Mouse (Mus musculus) midbrain, embryonic 11.5 days (tissue): ENCODE measurements at regions not wholly inside any gene's neighbourhood (a gene's known extent, or its start where the extent isn't known, plus 50 kb on each side); places are given as distances from the start of the nearest gene placed in this dataset.

ENCODE experiments used
- ATAC-seq: fragments of 200-750 bp; cut with Nextera tagmentation; 2 replicates; pipeline ENCODE4 v1.8.0; 2017; ENCODE audit warnings: moderate TSS enrichment, moderate library complexity; ENCODE audit not compliant: low FRiP score
- DNase-seq: peaks from one replicate; pipeline ENCODE4 v3.0.0; 2015; ENCODE audit warnings: low spot score; ENCODE audit errors: missing footprints
- H3K27ac ChIP-seq: fragments of 300-500 bp; sonication (generic); 2 replicates; pipeline ENCODE4 v1.5.1; 2014; ENCODE audit warnings: low read depth, low read length
- H3K27me3 ChIP-seq: fragments of 300-500 bp; sonication (generic); 2 replicates; pipeline ENCODE4 v1.6.1; 2014; ENCODE audit warnings: mild to moderate bottlenecking, low read length, moderate library complexity, mixed read lengths; ENCODE audit not compliant: control insufficient read depth, insufficient read depth
- H3K36me3 ChIP-seq: fragments of 300-500 bp; sonication (generic); 2 replicates; pipeline ENCODE4 v1.6.1; 2014; ENCODE audit warnings: mild to moderate bottlenecking, low read length, moderate library complexity, mixed read lengths; ENCODE audit not compliant: control insufficient read depth, insufficient read depth
- H3K4me1 ChIP-seq: fragments of 300-500 bp; sonication (generic); 2 replicates; pipeline ENCODE4 v1.6.1; 2014; ENCODE audit warnings: low read length; ENCODE audit not compliant: control insufficient read depth, insufficient read depth
- H3K4me2 ChIP-seq: fragments of 300-500 bp; sonication (generic); 2 replicates; pipeline ENCODE4 v1.6.1; 2014; ENCODE audit warnings: mild to moderate bottlenecking, moderate library complexity
- H3K4me3 ChIP-seq: fragments of 300-500 bp; sonication (generic); 2 replicates; pipeline ENCODE4 v1.5.1; 2014; ENCODE audit warnings: low read depth, low read length
- H3K9ac ChIP-seq: fragments of 300-500 bp; sonication (generic); 2 replicates; pipeline ENCODE4 v1.6.1; 2014; ENCODE audit warnings: low read length
- H3K9me3 ChIP-seq: fragments of 300-500 bp; sonication (generic); 2 replicates; pipeline ENCODE4 v1.6.1; 2016; ENCODE audit warnings: low read length; ENCODE audit not compliant: control insufficient read depth
- WGBS: fragments of 180-500 bp; shearing (Covaris S2); extraction: QIAGEN DNeasy Blood & Tissue Kit; methylation state at CpG from one replicate; pipeline ENCODE4 v1.1.7; 2014; 5-methylcytosine and 5-hydroxymethylcytosine counted together

GRCm38 (mm10) chr14:28741418-28741817 is 236.9 kb downstream of the Wnt5a start:
- H3K4me1 ChIP-seq = no peaks in the 10 kb centered on the region
- no peak overlapping the region for H3K27ac ChIP-seq
- no peak for ATAC-seq
- H3K36me3 ChIP-seq = no peaks in the 10 kb centered on the region
- H3K4me3 ChIP-seq = no peak overlapping the region
- no peaks in the 10 kb centered on the region for H3K27me3 ChIP-seq
- H3K9ac ChIP-seq = no peak overlapping the region
- WGBS = 82% methylated on average over 2 of the region's 2 CpGs
- no peak overlapping the region for H3K4me2 ChIP-seq
- no peak for DNase-seq
- H3K9me3 ChIP-seq = no peaks in the 10 kb centered on the region

- Histone ChIP-seq H3K27ac (no peak overlapping the region), H3K27me3 (no peaks in the 10 kb centered on the region), H3K9ac (no peak overlapping the region), H3K4me3 (no peak overlapping the region), H3K36me3 (no peaks in the 10 kb centered on the region), H3K4me1 (no peaks in the 10 kb centered on the region), H3K4me2 (no peak overlapping the region), H3K9me3 (no peaks in the 10 kb centered on the region)
- no peak for DNase-seq
- ATAC-seq = no peak
- WGBS = 88% methylated on average over 4 of the region's 4 CpGs
Measured at GRCm38 (mm10) chr14:28743673-28744072, 239.1 kb downstream of the Wnt5a start.

- ATAC-seq (no peak), DNase-seq (no peak)
- Histone ChIP-seq H3K4me3 (no peak overlapping the region), H3K27ac (no peak overlapping the region), H3K27me3 (no peaks in the 10 kb centered on the region), H3K4me2 (no peak overlapping the region), H3K9ac (no peak overlapping the region), H3K36me3 (no peaks in the 10 kb centered on the region), H3K9me3 (no peaks in the 10 kb centered on the region), H3K4me1 (no peaks in the 10 kb centered on the region)
- WGBS = 75% methylated on average over 1 of the region's 1 CpGs
Measured at GRCm38 (mm10) chr14:28750301-28750700, 245.8 kb downstream of the Wnt5a start.

GRCm38 (mm10) chr14:28765201-28765600 is 252.8 kb upstream of the Lrtm1 start:
- H3K27me3 ChIP-seq = no peaks in the 10 kb centered on the region
- no peak for ATAC-seq
- 93% methylated on average over 1 of the region's 1 CpGs for WGBS

GRCm38 (mm10) chr14:28773068-28773467 is 244.9 kb upstream of the Lrtm1 start:
- H3K27ac ChIP-seq = no peak overlapping the region
- H3K9ac ChIP-seq = no peak overlapping the region
- no peaks in the 10 kb centered on the region for H3K4me1 ChIP-seq
- H3K27me3 ChIP-seq = no peaks in the 10 kb centered on the region
- no peaks in the 10 kb centered on the region for H3K36me3 ChIP-seq
- no peak for ATAC-seq
- DNase-seq = no peak
- WGBS = 91% methylated on average over 11 of the region's 11 CpGs
- H3K9me3 ChIP-seq = no peaks in the 10 kb centered on the region
- H3K4me3 ChIP-seq = no peak overlapping the region
- H3K4me2 ChIP-seq = no peak overlapping the region

More at GRCm38 (mm10) chr14:28765201-28765600, 252.8 kb upstream of the Lrtm1 start:
- Histone ChIP-seq H3K9me3 (no peaks in the 10 kb centered on the region), H3K9ac (no peak overlapping the region), H3K36me3 (no peaks in the 10 kb centered on the region), H3K4me2 (no peak overlapping the region), H3K27ac (no peak overlapping the region), H3K4me1 (no peaks in the 10 kb centered on the region), H3K4me3 (no peak overlapping the region)
- DNase-seq = no peak

GRCm38 (mm10) chr14:28775686-28776085 is 242.3 kb upstream of the Lrtm1 start:
- no peak for ATAC-seq
- H3K27me3 ChIP-seq = no peaks in the 10 kb centered on the region
- WGBS = 88% methylated on average over 1 of the region's 1 CpGs

GRCm38 (mm10) chr14:28777791-28778190 is 240.2 kb upstream of the Lrtm1 start:
- ATAC-seq = no peak
- H3K9ac ChIP-seq = no peak overlapping the region
- no peak overlapping the region for H3K4me2 ChIP-seq
- H3K4me1 ChIP-seq = no peaks in the 10 kb centered on the region
- H3K36me3 ChIP-seq = no peaks in the 10 kb centered on the region
- no peaks in the 10 kb centered on the region for H3K9me3 ChIP-seq
- H3K27me3 ChIP-seq = no peaks in the 10 kb centered on the region
- no peak for DNase-seq
- WGBS = 90% methylated on average over 8 of the region's 8 CpGs
- no peak overlapping the region for H3K4me3 ChIP-seq
- H3K27ac ChIP-seq = no peak overlapping the region

More at GRCm38 (mm10) chr14:28775686-28776085, 242.3 kb upstream of the Lrtm1 start:
- Histone ChIP-seq H3K9ac (no peak overlapping the region), H3K27ac (no peak overlapping the region), H3K9me3 (no peaks in the 10 kb centered on the region), H3K4me2 (no peak overlapping the region), H3K4me3 (no peak overlapping the region), H3K36me3 (no peaks in the 10 kb centered on the region), H3K4me1 (no peaks in the 10 kb centered on the region)
- DNase-seq = no peak

GRCm38 (mm10) chr14:28781660-28782059 is 236.3 kb upstream of the Lrtm1 start:
- Histone ChIP-seq H3K9ac (no peak overlapping the region), H3K27me3 (no peaks in the 10 kb centered on the region), H3K4me1 (no peaks in the 10 kb centered on the region), H3K36me3 (no peaks in the 10 kb centered on the region), H3K4me2 (no peak overlapping the region), H3K27ac (no peak overlapping the region), H3K9me3 (no peaks in the 10 kb centered on the region), H3K4me3 (no peak overlapping the region)
- DNase-seq (no peak), ATAC-seq (no peak)
- WGBS = 91% methylated on average over 7 of the region's 7 CpGs

- Histone ChIP-seq H3K9ac (no peak overlapping the region), H3K36me3 (no peaks in the 10 kb centered on the region), H3K9me3 (no peaks in the 10 kb centered on the region), H3K4me2 (no peak overlapping the region), H3K4me1 (no peaks in the 10 kb centered on the region), H3K4me3 (no peak overlapping the region), H3K27me3 (no peaks in the 10 kb centered on the region), H3K27ac (no peak overlapping the region)
- DNase-seq (no peak), ATAC-seq (no peak)
- 95% methylated on average over 6 of the region's 6 CpGs for WGBS
Measured at GRCm38 (mm10) chr14:28784106-28784633, 233.8 kb upstream of the Lrtm1 start.
